In the genomic region with DNA sequence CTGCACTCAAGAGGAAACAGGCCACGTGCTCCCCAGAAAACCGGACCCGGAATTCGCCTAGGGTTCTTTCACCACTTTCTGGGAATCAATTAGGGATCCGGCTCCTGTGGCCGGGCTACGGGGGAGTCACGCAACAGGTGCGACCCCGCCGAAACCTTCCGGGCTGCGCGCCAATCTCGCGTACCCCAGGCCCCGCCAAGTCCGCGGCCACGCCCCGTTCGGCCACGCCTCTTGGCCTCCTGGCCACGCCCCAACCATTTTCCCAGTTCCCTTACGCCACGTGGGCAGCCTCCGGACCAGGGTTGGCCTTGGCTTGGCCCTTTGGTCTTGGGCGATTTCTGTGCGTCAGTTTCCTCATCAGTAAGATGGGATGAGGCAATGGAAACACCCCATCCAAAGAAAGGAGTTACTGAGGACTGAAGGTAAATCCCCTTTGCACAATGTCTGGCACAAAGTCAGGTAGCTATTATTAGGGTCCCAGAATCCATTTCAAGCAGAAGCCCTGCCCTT, we compare ENCODE assay signal across 8 mouse cellular contexts. TPM values are rescaled to one million over a fixed set of nuclear protein-coding genes. Genes with fewer than 3 reads are reported as not detected.
DNase-seq lines count a peak whose midpoint lies in the region; ATAC-seq lines count a peak whose summit lies in the region.

Ampd2 (minus strand) TSS at position 182 of the 510 bp plus-strand sequence.

- peak in 1 of 2 experiments; percentile 42 for DNase-seq in left cerebral cortex, adult 18-20 months (ENCODE audit: low spot score in 2 of 2)
- no peak for DNase-seq in left cerebral cortex, adult 11 months (ENCODE audit: low spot score)
- peak; percentile 74 for DNase-seq in gastrocnemius, postnatal 25 days
- DNase-seq in induced T-regulatory cell, adult 2 months (ENCODE audit: low read depth) = peak; percentile 74
- peak in 1 of 2 experiments; percentile 40 for DNase-seq in left cerebral cortex, postnatal 25 days (ENCODE audit: low spot score in 2 of 2)
- DNase-seq in spleen, postnatal 10 days (ENCODE audit: low spot score in 2 of 2) = peak; percentile 78 to 81

- intact Hi-C loops in left cerebral cortex, postnatal 25 days (cut with DNase I) = no loop called here

- ATAC-seq in common myeloid progenitor, adult 5-6 weeks (replicated peaks; ENCODE audit: low read depth, poor library complexity, severe bottlenecking) = peak; percentile 43
- ATAC-seq in megakaryocyte-erythroid progenitor cell, adult 5-6 weeks (replicated peaks; ENCODE audit: low FRiP score, low TSS enrichment, poor library complexity, severe bottlenecking) = peak; percentile 32; the same call in 1 of the 2 replicates

RNA-seq across cellular contexts. Expression of gene Ampd2, which starts in this region (rescaled TPM):
- 10 to 100 TPM; 52.3 to 58.5 TPM for total RNA-seq in left cerebral cortex, adult 18-20 months (2021)
- total RNA-seq in common myeloid progenitor, adult 5-6 weeks (2017) = 35.3 and 36.7 TPM in 2 replicates
- total RNA-seq in gastrocnemius, postnatal 25 days (2021) = 1 to 10 TPM; 3.5 to 5.5 TPM
- 10 to 100 TPM; 48.1 to 50.3 TPM for total RNA-seq in left cerebral cortex, postnatal 25 days (2021)
- total RNA-seq in megakaryocyte-erythroid progenitor cell, adult 5-6 weeks (2014; fragmentation: Nextera tagmentation) = 56.9 and 63.8 TPM in 2 replicates
- total RNA-seq in megakaryocyte-erythroid progenitor cell, adult 5-6 weeks (2017) = 23.8 and 41.6 TPM in 2 replicates
